Mouse (Mus musculus): ENCODE measurements around the gene Pcna.

DNA sequence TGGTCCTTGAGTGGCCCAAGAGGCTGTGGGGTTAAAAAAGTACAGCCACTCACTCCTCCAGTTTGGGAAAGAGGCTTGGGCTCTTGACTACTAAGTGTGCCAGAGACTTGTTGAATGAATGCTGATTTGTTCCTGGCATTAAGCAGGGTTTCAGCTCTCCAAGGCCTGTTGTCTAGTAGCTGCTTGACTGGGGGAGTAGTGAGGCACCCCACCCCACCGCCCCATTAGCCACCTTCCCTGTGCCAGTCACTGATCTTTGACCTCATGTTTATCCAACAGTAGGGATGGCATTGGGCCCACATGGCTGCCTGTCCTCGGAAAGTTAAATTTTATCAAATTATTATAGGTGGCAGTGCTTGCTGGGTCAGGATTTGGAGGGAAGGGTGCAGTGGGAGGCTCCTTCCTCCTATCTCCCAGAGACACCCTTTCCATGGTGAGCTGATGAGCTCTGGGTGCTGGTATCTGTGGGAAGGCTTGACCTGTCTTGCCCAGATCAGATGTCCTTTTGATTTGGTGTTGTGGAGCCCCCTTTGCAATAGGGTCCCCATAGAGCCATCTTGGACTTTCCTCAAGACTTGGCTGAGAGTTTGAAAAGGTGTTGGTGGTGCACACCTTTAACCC lies 17.3 kb upstream of the Pcna start:
- TF ChIP-seq POLR2A (IDR thresholded peaks at IDR 0.05; ENCODE audit: insufficient read depth, low read depth, low read length) (no peak), CTCF (IDR thresholded peaks at IDR 0.05) (no peak)
